Mouse (Mus musculus): ENCODE data around the gene 2210011C24Rik. TPM values are rescaled to one million over a fixed set of nuclear protein-coding genes. Genes with fewer than 3 reads are reported as not detected.
A peak's percentile ranks its signal among the peaks of the same experiment; 100 is the strongest.

2210011C24Rik gene
- polyA plus RNA-seq, 1 experiment from 2014 or later, result not detected

GRCm38 (mm10) chr8:83974521-83974920 lies 37.5 kb downstream of the 2210011C24Rik start:
- Histone ChIP-seq H3K27ac (replicated peaks) (peak overlapping the region; percentile 73), H3K9me3 (no peaks in the 10 kb centered on the region), H3K27me3 (replicated peaks) (no peaks in the 10 kb centered on the region), H3K4me3 (peak overlapping the region; percentile 97), H3K9ac (peak overlapping the region; percentile 98), H3K4me2 (peak overlapping the region; percentile 94), H3K36me3 (peaks cover 19% of the 10 kb centered on the region), H3K4me1 (peaks cover 59% of the 10 kb centered on the region)
- ATAC-seq (ENCODE audit: extremely low read depth, insufficient number of reproducible peaks, low FRiP score, low TSS enrichment), result no peak
- WGBS, result 43% methylated on average over 4 of the region's 4 CpGs

GRCm38 (mm10) chr8:83973161-83974031 lies 38.6 kb downstream of the 2210011C24Rik start:
- Histone ChIP-seq H3K4me1 (peaks cover 48% of the 10 kb centered on the region), H3K9me3 (no peaks in the 10 kb centered on the region), H3K4me3 (peak overlapping the region; percentile 97), H3K27me3 (replicated peaks) (no peaks in the 10 kb centered on the region), H3K4me2 (peak overlapping the region; percentile 94), H3K9ac (peak overlapping the region; percentile 98), H3K27ac (replicated peaks) (peak overlapping the region; percentile 73), H3K36me3 (peaks cover 23% of the 10 kb centered on the region)
- 3% methylated on average over 37 of the region's 37 CpGs for WGBS
- ATAC-seq (ENCODE audit: extremely low read depth, insufficient number of reproducible peaks, low FRiP score, low TSS enrichment), result peak; percentile 9; the same call in 1 of the 2 replicates

GRCm38 (mm10) chr8:83972150-83973120 lies 39.5 kb downstream of the 2210011C24Rik start, which contains the start of gene Prkaca:
Gene Prkaca, plus strand, starts transcription at chr8:83972993.
- ATAC-seq (ENCODE audit: extremely low read depth, insufficient number of reproducible peaks, low FRiP score, low TSS enrichment), result peak; percentile 99
- H3K4me1 ChIP-seq, result peaks cover 39% of the 10 kb centered on the region
- no peaks in the 10 kb centered on the region for H3K9me3 ChIP-seq
- H3K27me3 ChIP-seq (replicated peaks), result no peaks in the 10 kb centered on the region
- H3K9ac ChIP-seq, result peak within 1 kb of the TSS; percentile 98
- H3K4me3 ChIP-seq, result peak within 1 kb of the TSS; percentile 97
- H3K36me3 ChIP-seq, result peaks cover 27% of the 10 kb centered on the region
- WGBS, result under 1% methylated on average over 89 of the region's 94 CpGs
- peak within 1 kb of the TSS; percentile 94 for H3K4me2 ChIP-seq
- H3K27ac ChIP-seq (replicated peaks), result peak within 1 kb of the TSS; percentile 76

- peaks cover 31% of the 10 kb centered on the region for H3K4me1 ChIP-seq
- no peaks in the 10 kb centered on the region for H3K9me3 ChIP-seq
- peak overlapping the region; percentile 89 for H3K9ac ChIP-seq
- H3K36me3 ChIP-seq, result peaks cover 34% of the 10 kb centered on the region
- H3K27ac ChIP-seq (replicated peaks), result peak overlapping the region; percentile 76
- peak overlapping the region; percentile 97 for H3K4me3 ChIP-seq
- H3K27me3 ChIP-seq (replicated peaks), result no peaks in the 10 kb centered on the region
- H3K4me2 ChIP-seq, result peak overlapping the region; percentile 79
- 74% methylated on average over 6 of the region's 6 CpGs for WGBS
- no peak for ATAC-seq (ENCODE audit: extremely low read depth, insufficient number of reproducible peaks, low FRiP score, low TSS enrichment)
Observed at GRCm38 (mm10) chr8:83971661-83972060, 40.3 kb downstream of the 2210011C24Rik start.

DNA sequence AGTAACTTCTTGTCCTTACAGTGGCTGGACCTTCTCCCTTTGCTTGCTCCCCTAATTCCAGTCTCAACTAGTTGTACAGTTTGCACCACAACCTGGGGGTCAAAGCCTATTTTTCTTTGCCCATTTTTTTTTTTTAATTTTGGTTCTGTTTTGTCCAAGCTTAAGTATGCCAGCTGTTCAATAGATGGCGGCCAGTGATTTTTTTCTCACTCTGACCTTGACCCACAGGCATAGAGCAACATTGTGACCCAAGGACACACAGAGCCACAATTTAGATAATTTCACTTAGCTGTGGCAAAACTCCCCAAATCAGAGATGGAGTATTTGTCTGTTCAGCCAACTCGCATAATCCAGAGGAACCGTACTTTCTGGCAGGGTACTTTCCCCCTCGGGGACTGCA lies 40.9 kb downstream of the 2210011C24Rik start:
- H3K27ac ChIP-seq (replicated peaks), result no peak overlapping the region
- WGBS, result 83% methylated on average over 4 of the region's 4 CpGs
- peaks cover 25% of the 10 kb centered on the region for H3K4me1 ChIP-seq
- no peak overlapping the region for H3K9ac ChIP-seq
- no peak for ATAC-seq (ENCODE audit: extremely low read depth, insufficient number of reproducible peaks, low FRiP score, low TSS enrichment)
- no peak overlapping the region for H3K4me2 ChIP-seq
- no peaks in the 10 kb centered on the region for H3K9me3 ChIP-seq
- H3K4me3 ChIP-seq, result no peak overlapping the region
- no peaks in the 10 kb centered on the region for H3K27me3 ChIP-seq (replicated peaks)
- peaks cover 37% of the 10 kb centered on the region for H3K36me3 ChIP-seq

- Histone ChIP-seq H3K4me2 (no peak overlapping the region), H3K9ac (no peak overlapping the region), H3K4me1 (peaks cover 21% of the 10 kb centered on the region), H3K4me3 (no peak overlapping the region), H3K9me3 (no peaks in the 10 kb centered on the region), H3K27me3 (replicated peaks) (no peaks in the 10 kb centered on the region), H3K27ac (replicated peaks) (no peak overlapping the region), H3K36me3 (peaks cover 52% of the 10 kb centered on the region)
- ATAC-seq (ENCODE audit: extremely low read depth, insufficient number of reproducible peaks, low FRiP score, low TSS enrichment), result no peak
- WGBS, result 89% methylated on average over 7 of the region's 7 CpGs
Observed at GRCm38 (mm10) chr8:83967701-83968100, 44.3 kb downstream of the 2210011C24Rik start.

GRCm38 (mm10) chr8:83964015-83964765 lies 47.8 kb downstream of the 2210011C24Rik start:
- Histone ChIP-seq H3K9ac (no peak overlapping the region), H3K36me3 (peaks cover 45% of the 10 kb centered on the region), H3K4me1 (peaks cover 15% of the 10 kb centered on the region), H3K4me2 (no peak overlapping the region), H3K4me3 (no peak overlapping the region), H3K27me3 (replicated peaks) (no peaks in the 10 kb centered on the region), H3K27ac (replicated peaks) (peak overlapping the region; percentile 48), H3K9me3 (no peaks in the 10 kb centered on the region)
- WGBS, result 75% methylated on average over 5 of the region's 5 CpGs
- ATAC-seq (ENCODE audit: extremely low read depth, insufficient number of reproducible peaks, low FRiP score, low TSS enrichment), result peak; percentile 25; the same call in 1 of the 2 replicates

MicroRNA genes within 50 kb of the gene (microRNA counts, 519-probe panel; counts per million panel counts)
- 209 counts per million, percentile 61 among the panel's probes with 10 or more counts for microRNA mmu-miR-1199

Small RNA genes within 50 kb of the gene (microRNA-seq; reads per million reads assigned to microRNA genes)
- not detected for gene Mir1199
- gene Mir8111, result 1.2 reads per million

Other genes starting within 250 kb of the 2210011C24Rik start
- 8.5 and 8.7 TPM in 2 replicates for gene Adgrl1, start 112.1 kb downstream of the 2210011C24Rik start, polyA plus RNA-seq (2015; fragmentation: Nextera tagmentation; extraction: Ambion mirVana)
- 0.41 and 0.55 TPM in 2 replicates for gene Gm10644, start 57.0 kb downstream of the 2210011C24Rik start, polyA plus RNA-seq (2015; fragmentation: Nextera tagmentation; extraction: Ambion mirVana)
- 57.0 and 62.7 TPM in 2 replicates for gene Asf1b, start 56.7 kb downstream of the 2210011C24Rik start, polyA plus RNA-seq (2015; fragmentation: Nextera tagmentation; extraction: Ambion mirVana)
- gene Prkaca, start 39.2 kb downstream of the 2210011C24Rik start, polyA plus RNA-seq (2015; fragmentation: Nextera tagmentation; extraction: Ambion mirVana), result 197 and 206 TPM in 2 replicates
- 4.8 and 5.7 TPM in 2 replicates for gene Samd1, start 14.5 kb downstream of the 2210011C24Rik start, polyA plus RNA-seq (2015; fragmentation: Nextera tagmentation; extraction: Ambion mirVana)
- 0.50 and 0.53 TPM in 2 replicates for gene 1700067K01Rik, start 10.7 kb downstream of the 2210011C24Rik start, polyA plus RNA-seq (2015; fragmentation: Nextera tagmentation; extraction: Ambion mirVana)
- 1.2 and 1.6 TPM in 2 replicates for gene Palm3, start 9.3 kb upstream of the 2210011C24Rik start, polyA plus RNA-seq (2015; fragmentation: Nextera tagmentation; extraction: Ambion mirVana)
- 4.6 and 5.4 TPM in 2 replicates for gene Il27ra, start 30.4 kb upstream of the 2210011C24Rik start, polyA plus RNA-seq (2015; fragmentation: Nextera tagmentation; extraction: Ambion mirVana)
- 0.25 TPM in 1 of 2 replicates, not detected in the other for gene Rln3, start 32.8 kb upstream of the 2210011C24Rik start, polyA plus RNA-seq (2015; fragmentation: Nextera tagmentation; extraction: Ambion mirVana)
- gene Gm10643, start 53.0 kb upstream of the 2210011C24Rik start, polyA plus RNA-seq (2015; fragmentation: Nextera tagmentation; extraction: Ambion mirVana), result 0.86 and 0.93 TPM in 2 replicates
- gene Rfx1, start 54.7 kb upstream of the 2210011C24Rik start, polyA plus RNA-seq (2015; fragmentation: Nextera tagmentation; extraction: Ambion mirVana), result 5.7 and 5.8 TPM in 2 replicates
- 7.6 TPM in 2 replicates for gene Dcaf15, start 92.6 kb upstream of the 2210011C24Rik start, polyA plus RNA-seq (2015; fragmentation: Nextera tagmentation; extraction: Ambion mirVana)
- gene Podnl1, start 113.8 kb upstream of the 2210011C24Rik start, polyA plus RNA-seq (2015; fragmentation: Nextera tagmentation; extraction: Ambion mirVana), result 0.06 and 0.12 TPM in 2 replicates
- gene Cc2d1a, start 135.8 kb upstream of the 2210011C24Rik start, polyA plus RNA-seq (2015; fragmentation: Nextera tagmentation; extraction: Ambion mirVana), result 14.5 and 15.3 TPM in 2 replicates
- gene 4930432K21Rik, start 135.9 kb upstream of the 2210011C24Rik start, polyA plus RNA-seq (2015; fragmentation: Nextera tagmentation; extraction: Ambion mirVana), result 0.82 and 0.88 TPM in 2 replicates
- 1.9 and 2.8 TPM in 2 replicates for gene Nanos3, start 173.0 kb upstream of the 2210011C24Rik start, polyA plus RNA-seq (2015; fragmentation: Nextera tagmentation; extraction: Ambion mirVana)
- 9.1 and 9.3 TPM in 2 replicates for gene Zswim4, start 224.9 kb upstream of the 2210011C24Rik start, polyA plus RNA-seq (2015; fragmentation: Nextera tagmentation; extraction: Ambion mirVana)
- gene D8Ertd738e, start 237.5 kb upstream of the 2210011C24Rik start, polyA plus RNA-seq (2015; fragmentation: Nextera tagmentation; extraction: Ambion mirVana), result 276 and 328 TPM in 2 replicates
- 45.4 and 50.3 TPM in 2 replicates for gene Mri1, start 245.2 kb upstream of the 2210011C24Rik start, polyA plus RNA-seq (2015; fragmentation: Nextera tagmentation; extraction: Ambion mirVana)

All from heart, embryonic 13.5 days (tissue).